Mouse (Mus musculus) cerebellum, adult 2 months (tissue): ENCODE data around the gene Skor1.

Experiments
- CTCF ChIP-seq: fragments of 200-500 bp; IDR thresholded peaks from 2 replicates; pipeline ENCODE4 v1.5.1; 2011; ENCODE audit warnings: low read depth, mild to moderate bottlenecking, control low read depth, low read length, moderate library complexity, borderline replicate concordance; ENCODE audit not compliant: insufficient read depth
- POLR2A ChIP-seq: fragments of 200-500 bp; IDR thresholded peaks from 2 replicates; pipeline ENCODE4 v1.6.1; 2011; ENCODE audit warnings: low read length, control low read depth, borderline replicate concordance; ENCODE audit not compliant: insufficient read depth

GRCm38 (mm10) chr9:63150086-63150800 is 1.5 kb upstream of the Skor1 start:
- TF ChIP-seq CTCF (no peak), POLR2A (no peak)
